Mouse (Mus musculus) MEL (cell line): ENCODE measurements at regions not wholly inside any gene's neighbourhood (a gene's known extent, or its start where the extent isn't known, plus 50 kb on each side); places are given as distances from the start of the nearest gene placed in this dataset.

ENCODE experiments used
- DNase-seq: peaks from one replicate; pipeline ENCODE4 v3.0.0; 2011; ENCODE audit warnings: low read depth, low spot score
- H3K27ac ChIP-seq: 2 replicates; pipeline ENCODE4 v1.5.1; 2012; ENCODE audit warnings: low read depth, mild to moderate bottlenecking, control low read depth, low read length, moderate library complexity; ENCODE audit not compliant: control insufficient read depth
- H3K27me3 ChIP-seq, 2 experiments: fragments of 150-350 bp in 1 of 2; sonication (generic) in 1 of 2; 2 replicates each; pipeline ENCODE4 v1.6.1; 2012; ENCODE audit warnings: low read length in 2 of 2, mild to moderate bottlenecking in 2 of 2, improper control_type of control experiment in 1 of 2, moderate library complexity in 1 of 2; ENCODE audit not compliant: insufficient read depth in 2 of 2, control insufficient read depth in 1 of 2
- H3K36me3 ChIP-seq, 2 experiments: 2 replicates each; pipeline ENCODE4 v1.6.1; 2012 to 2014; ENCODE audit warnings: low read length in 2 of 2, improper control_type of control experiment in 1 of 2, inconsistent platforms in 1 of 2, mild to moderate bottlenecking in 1 of 2; ENCODE audit not compliant: insufficient read depth in 2 of 2, control insufficient read depth in 1 of 2
- H3K4me1 ChIP-seq, 2 experiments: fragments of 150-350 bp in 1 of 2; sonication (generic) in 1 of 2; 2 replicates each; pipeline ENCODE4 v1.6.1; 2012; ENCODE audit warnings: low read length in 2 of 2, improper control_type of control experiment in 1 of 2, mild to moderate bottlenecking in 1 of 2; ENCODE audit not compliant: insufficient read depth in 2 of 2, control insufficient read depth in 1 of 2
- H3K4me3 ChIP-seq, 2 experiments: fragments of 150-350 bp in 1 of 2; sonication (generic) in 1 of 2; 2 replicates each; pipeline ENCODE4 v1.5.1; 2012; ENCODE audit warnings: low read depth in 2 of 2, low read length in 2 of 2, mild to moderate bottlenecking in 2 of 2, moderate library complexity in 2 of 2, control low read depth in 1 of 2, improper control_type of control experiment in 1 of 2; ENCODE audit not compliant: control insufficient read depth in 1 of 2, insufficient read depth in 1 of 2
- H3K79me2 ChIP-seq: 2 replicates; pipeline ENCODE4 v1.6.1; 2012; ENCODE audit warnings: mild to moderate bottlenecking, low read length, moderate library complexity; ENCODE audit not compliant: control insufficient read depth, poor library complexity, insufficient read depth
- H3K9ac ChIP-seq: 2 replicates; pipeline ENCODE4 v1.6.1; 2012; ENCODE audit warnings: low read depth, mild to moderate bottlenecking, control low read depth, low read length, moderate library complexity; ENCODE audit not compliant: control insufficient read depth, poor library complexity, severe bottlenecking
- H3K9me3 ChIP-seq: fragments of 150-350 bp; sonication (generic); replicated peaks from 2 replicates; pipeline ENCODE4 v1.6.1; 2012; ENCODE audit warnings: mild to moderate bottlenecking, low read length, improper control_type of control experiment, moderate library complexity; ENCODE audit not compliant: insufficient read depth
- CHD1 ChIP-seq: IDR thresholded peaks from 2 replicates; pipeline ENCODE4 v1.6.1; 2012; ENCODE audit warnings: low read depth, mild to moderate bottlenecking, inconsistent platforms, low read length, improper control_type of control experiment
- CHD2 ChIP-seq: IDR thresholded peaks from 2 replicates; pipeline ENCODE4 v1.6.1; 2011; ENCODE audit warnings: low read length, improper control_type of control experiment
- CTCF ChIP-seq, 3 experiments: IDR thresholded peaks in 2 of 3; conservative IDR thresholded peaks in 1 of 3; 2 replicates each; pipeline ENCODE4 v1.5.1; 2011 to 2012; ENCODE audit warnings: low read length in 3 of 3, low read depth in 2 of 3, mild to moderate bottlenecking in 2 of 3, improper control_type of control experiment in 1 of 3, inconsistent platforms in 1 of 3, mixed read lengths in 1 of 3, moderate library complexity in 1 of 3; ENCODE audit not compliant: control insufficient read depth in 1 of 3, insufficient read depth in 1 of 3, poor library complexity in 1 of 3, severe bottlenecking in 1 of 3
- ELF1 ChIP-seq: IDR thresholded peaks from 2 replicates; pipeline ENCODE4 v1.6.1; 2014; ENCODE audit warnings: low read depth, mild to moderate bottlenecking, inconsistent platforms, low read length, improper control_type of control experiment, moderate library complexity
- EP300 ChIP-seq, 2 experiments: IDR thresholded peaks; 2 replicates each; pipeline ENCODE4 v1.6.1; 2011; ENCODE audit warnings: improper control_type of control experiment in 2 of 2, low read length in 2 of 2, low read depth in 1 of 2, mild to moderate bottlenecking in 1 of 2
- GABPA ChIP-seq: IDR thresholded peaks from 2 replicates; pipeline ENCODE4 v1.6.1; 2012; ENCODE audit warnings: low read depth, mild to moderate bottlenecking, inconsistent platforms, low read length, improper control_type of control experiment, moderate library complexity
- HCFC1 ChIP-seq: IDR thresholded peaks from 2 replicates; pipeline ENCODE4 v1.6.1; 2012; ENCODE audit warnings: low read depth, mild to moderate bottlenecking, inconsistent platforms, low read length, improper control_type of control experiment, moderate library complexity
- KAT2A ChIP-seq: conservative IDR thresholded peaks from 2 replicates; pipeline ENCODE4 v1.6.1; 2012; ENCODE audit warnings: low read depth, low read length, improper control_type of control experiment, inconsistent platforms
- MAZ ChIP-seq: IDR thresholded peaks from 2 replicates; pipeline ENCODE4 v1.6.1; 2012; ENCODE audit warnings: low read depth, mild to moderate bottlenecking, inconsistent platforms, low read length, improper control_type of control experiment
- MEF2A ChIP-seq: IDR thresholded peaks from 2 replicates; pipeline ENCODE4 v1.6.1; 2014; ENCODE audit warnings: low read depth, mild to moderate bottlenecking, inconsistent platforms, low read length, improper control_type of control experiment; ENCODE audit not compliant: poor library complexity, insufficient replicate concordance, severe bottlenecking; ENCODE audit errors: extremely low read depth
- MXI1 ChIP-seq: IDR thresholded peaks from 2 replicates; pipeline ENCODE4 v1.6.1; 2011; ENCODE audit warnings: mild to moderate bottlenecking, low read depth, low read length, improper control_type of control experiment
- MYB ChIP-seq: IDR thresholded peaks from 2 replicates; pipeline ENCODE4 v1.6.1; 2011; ENCODE audit warnings: mild to moderate bottlenecking, low read depth, low read length, improper control_type of control experiment
- NELFE ChIP-seq: IDR thresholded peaks from 2 replicates; pipeline ENCODE4 v1.6.1; 2011; ENCODE audit warnings: low read depth, low read length, improper control_type of control experiment
- NRF1 ChIP-seq: IDR thresholded peaks from 2 replicates; pipeline ENCODE4 v1.6.1; 2014; ENCODE audit warnings: low read depth, mild to moderate bottlenecking, inconsistent platforms, low read length, improper control_type of control experiment, moderate library complexity; ENCODE audit not compliant: poor library complexity, insufficient read depth, severe bottlenecking
- POLR2A ChIP-seq, 2 experiments: IDR thresholded peaks; 2 replicates each; pipeline ENCODE4 v1.6.1; 2011 to 2012; ENCODE audit warnings: low read length in 2 of 2, mild to moderate bottlenecking in 2 of 2, control low read depth in 1 of 2, improper control_type of control experiment in 1 of 2, low read depth in 1 of 2, moderate library complexity in 1 of 2; ENCODE audit not compliant: control insufficient read depth in 1 of 2, insufficient read depth in 1 of 2, poor library complexity in 1 of 2
- RAD21 ChIP-seq: IDR thresholded peaks from 2 replicates; pipeline ENCODE4 v1.6.1; 2011; ENCODE audit warnings: mild to moderate bottlenecking, low read depth, low read length, improper control_type of control experiment
- SMC3 ChIP-seq: IDR thresholded peaks from 2 replicates; pipeline ENCODE4 v1.6.1; 2011; ENCODE audit warnings: low read depth, low read length, improper control_type of control experiment
- TAL1 ChIP-seq: IDR thresholded peaks from 2 replicates; pipeline ENCODE4 v1.6.1; 2012; ENCODE audit warnings: mild to moderate bottlenecking, inconsistent platforms, low read length, moderate library complexity, mixed read lengths
- TBP ChIP-seq: IDR thresholded peaks from 2 replicates; pipeline ENCODE4 v1.8.0; 2011; ENCODE audit warnings: low read depth, low read length, improper control_type of control experiment
- USF2 ChIP-seq, 2 experiments: IDR thresholded peaks; 2 replicates each; pipeline ENCODE4 v1.6.1; 2011 to 2012; ENCODE audit warnings: improper control_type of control experiment in 2 of 2, low read length in 2 of 2, borderline replicate concordance in 1 of 2, inconsistent platforms in 1 of 2, low read depth in 1 of 2, mild to moderate bottlenecking in 1 of 2; ENCODE audit not compliant: insufficient read depth in 1 of 2
- ZC3H11A ChIP-seq: IDR thresholded peaks from 2 replicates; pipeline ENCODE4 v1.6.1; 2012; ENCODE audit warnings: low read depth, mild to moderate bottlenecking, inconsistent platforms, low read length, improper control_type of control experiment
- ZKSCAN1 ChIP-seq: IDR thresholded peaks from 2 replicates; pipeline ENCODE4 v1.6.1; 2012; ENCODE audit warnings: low read depth, mild to moderate bottlenecking, inconsistent platforms, low read length, improper control_type of control experiment, moderate library complexity
- ZMIZ1 ChIP-seq: IDR thresholded peaks from 2 replicates; pipeline ENCODE4 v1.6.1; 2012; ENCODE audit warnings: low read depth, mild to moderate bottlenecking, inconsistent platforms, low read length, improper control_type of control experiment, moderate library complexity

DNA sequence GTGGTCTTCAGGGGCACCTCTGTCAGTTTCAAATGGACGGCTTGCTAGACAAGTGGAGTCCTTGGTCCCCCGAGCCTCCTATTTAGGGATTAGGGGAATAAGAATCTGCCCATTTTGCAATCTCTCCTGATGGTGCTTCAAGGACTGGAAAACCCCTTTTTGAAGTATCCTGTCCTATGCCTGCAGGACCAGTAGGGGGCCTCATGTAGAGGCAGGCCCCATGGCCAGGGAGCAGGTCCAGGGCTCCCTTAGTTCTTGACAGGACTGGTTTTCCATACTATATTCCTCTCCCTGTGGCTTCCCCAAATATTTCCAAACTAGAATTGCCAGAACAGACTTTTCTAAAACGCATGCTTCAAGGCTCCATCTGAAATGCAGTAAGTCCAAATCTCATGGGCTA is 332.6 kb downstream of the Fut8 start:
- peaks cover 0 to 3% of the 10 kb centered on the region in 2 experiments; a peak in 1 of 4 replicates for H3K27me3 ChIP-seq

DNA sequence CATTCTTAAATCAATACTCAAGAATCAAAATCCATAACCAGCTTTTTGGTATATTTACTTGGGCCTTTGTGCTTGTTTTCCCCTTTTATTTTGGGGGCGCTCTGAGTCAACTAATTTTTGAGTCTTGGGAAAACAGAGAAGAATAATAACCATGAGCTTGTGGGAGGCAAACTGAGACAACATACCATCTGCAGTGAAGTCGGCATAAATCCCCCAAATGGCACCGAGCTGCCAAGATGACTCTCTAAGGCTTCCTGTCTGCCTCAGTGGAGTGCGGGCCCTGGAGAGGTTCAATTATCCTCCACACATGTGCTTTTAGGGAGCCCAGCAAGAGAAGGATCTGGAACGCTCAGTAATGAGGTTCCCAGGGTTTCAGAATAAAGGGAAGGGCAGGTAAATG is 333.1 kb downstream of the Fut8 start:
- no peak for TF ChIP-seq CTCF (IDR thresholded peaks at IDR 0.05 in 2 of 3, conservative IDR thresholded peaks at IDR 0.05 in 1 of 3; ENCODE audit: control insufficient read depth in 1 of 3, insufficient read depth in 1 of 3, low read depth in 2 of 3, low read length in 3 of 3, poor library complexity in 1 of 3, severe bottlenecking in 1 of 3)
- Histone ChIP-seq H3K4me1 (no peaks in the 10 kb centered on the region), H3K9ac (no peak overlapping the region), H3K36me3 (no peaks in the 10 kb centered on the region), H3K9me3 (no peaks in the 10 kb centered on the region), H3K27ac (no peak overlapping the region), H3K79me2 (no peaks in the 10 kb centered on the region), H3K27me3 (peaks cover 0 to 3% of the 10 kb centered on the region in 2 experiments; a peak in 1 of 4 replicates), H3K4me3 (no peak overlapping the region)
- DNase-seq, result no peak

More for the DNA sequence above, 332.6 kb downstream of the Fut8 start:
- Histone ChIP-seq H3K27ac (no peak overlapping the region), H3K36me3 (no peaks in the 10 kb centered on the region), H3K4me3 (no peak overlapping the region)
- TF ChIP-seq SMC3 (peak; percentile 49), ELF1 (no peak), ZC3H11A (peak; percentile 15; the same call in 1 of the 2 replicates), CTCF (IDR thresholded peaks at IDR 0.05 in 2 of 3, conservative IDR thresholded peaks at IDR 0.05 in 1 of 3; ENCODE audit: control insufficient read depth in 1 of 3, insufficient read depth in 1 of 3, low read depth in 2 of 3, low read length in 3 of 3, poor library complexity in 1 of 3, severe bottlenecking in 1 of 3) (peak; percentile 41 to 48 (median 45); a peak in 5 of 6 replicates), RAD21 (peak; percentile 24)
- TF ChIP-seq, all 39 proteins: peak for 4
- H3K79me2 ChIP-seq, result no peaks in the 10 kb centered on the region
- peak; percentile 13 for DNase-seq
- H3K4me1 ChIP-seq, result no peaks in the 10 kb centered on the region
- H3K9me3 ChIP-seq, result no peaks in the 10 kb centered on the region
- no peak overlapping the region for H3K9ac ChIP-seq

DNA sequence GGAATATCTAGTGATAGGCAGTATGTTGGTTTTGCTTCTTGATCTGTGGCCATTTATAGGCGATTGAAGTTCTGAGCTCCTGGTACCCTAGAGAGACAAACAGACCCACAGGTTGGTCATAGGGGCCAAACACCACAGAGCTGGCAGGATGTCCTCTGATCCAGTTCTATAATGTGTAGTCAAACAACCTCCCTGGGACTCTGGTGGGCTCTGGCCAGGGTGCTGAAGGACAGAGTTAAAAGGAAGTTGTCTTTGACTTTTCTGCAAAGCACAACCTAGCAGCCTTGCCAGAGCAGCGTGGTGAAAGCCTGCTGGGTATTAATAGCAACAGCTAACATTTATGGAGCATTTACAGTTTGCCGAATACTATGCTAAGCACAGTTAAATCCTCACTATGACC is 337.1 kb downstream of the Fut8 start:
- peaks cover 0 to 3% of the 10 kb centered on the region in 2 experiments; a peak in 2 of 4 replicates for H3K27me3 ChIP-seq
- peak; percentile 44 for DNase-seq
- no peaks in the 10 kb centered on the region for H3K9me3 ChIP-seq
- no peaks in the 10 kb centered on the region for H3K4me1 ChIP-seq
- no peak overlapping the region for H3K4me3 ChIP-seq
- H3K36me3 ChIP-seq, result no peaks in the 10 kb centered on the region
- no peak for TF ChIP-seq EP300 (IDR thresholded peaks at IDR 0.05; ENCODE audit: low read depth in 1 of 2, low read length in 2 of 2)
- TF ChIP-seq SMC3, result no peak
- TF ChIP-seq NRF1, result no peak
- no peak for TF ChIP-seq ZC3H11A
- no peak for TF ChIP-seq ZKSCAN1
- TF ChIP-seq CHD1, result no peak
- no peak for TF ChIP-seq TBP
- TF ChIP-seq MXI1, result no peak
- no peak for TF ChIP-seq MEF2A
- no peak for TF ChIP-seq ZMIZ1
- no peak for TF ChIP-seq HCFC1
- TF ChIP-seq USF2 (IDR thresholded peaks at IDR 0.05; ENCODE audit: borderline replicate concordance in 1 of 2, insufficient read depth in 1 of 2, low read depth in 1 of 2, low read length in 2 of 2), result no peak
- no peak for TF ChIP-seq POLR2A (IDR thresholded peaks at IDR 0.05; ENCODE audit: control insufficient read depth in 1 of 2, insufficient read depth in 1 of 2, low read depth in 1 of 2, low read length in 2 of 2, poor library complexity in 1 of 2)
- TF ChIP-seq CHD2, result no peak
- TF ChIP-seq KAT2A, result no peak
- no peak for TF ChIP-seq MYB
- no peak for TF ChIP-seq TAL1
- no peak for TF ChIP-seq MAZ
- TF ChIP-seq NELFE, result no peak
- TF ChIP-seq GABPA, result no peak
- TF ChIP-seq, all 39 proteins: peak for 0
- Histone ChIP-seq H3K79me2 (no peaks in the 10 kb centered on the region), H3K27ac (no peak overlapping the region), H3K9ac (no peak overlapping the region)
